Mouse (Mus musculus) stomach, embryonic 16.5 days (tissue): ENCODE measurements around the gene Naxd. TPM values are rescaled to one million over a fixed set of nuclear protein-coding genes. Genes with fewer than 3 reads are reported as not detected.

Source experiments
- ATAC-seq: fragments of 200-750 bp; cut with Nextera tagmentation; 2 replicates; pipeline ENCODE4 v1.8.0; 2017; ENCODE audit warnings: moderate number of reproducible peaks, moderate TSS enrichment; ENCODE audit not compliant: insufficient read depth, low FRiP score
- H3K27ac ChIP-seq: fragments of 300-500 bp; sonication (generic); 2 replicates; pipeline ENCODE4 v1.5.1; 2014; ENCODE audit warnings: low read length
- H3K27me3 ChIP-seq: fragments of 300-500 bp; sonication (generic); 2 replicates; pipeline ENCODE4 v1.6.1; 2014; ENCODE audit warnings: low read length, control low read depth, mixed read lengths; ENCODE audit not compliant: control insufficient read depth, insufficient read depth
- H3K36me3 ChIP-seq: fragments of 300-500 bp; sonication (generic); 2 replicates; pipeline ENCODE4 v1.6.1; 2014; ENCODE audit warnings: low read length; ENCODE audit not compliant: control insufficient read depth, insufficient read depth
- H3K4me1 ChIP-seq: fragments of 300-500 bp; sonication (generic); 2 replicates; pipeline ENCODE4 v1.6.1; 2014; ENCODE audit warnings: low read length, control low read depth, mixed read lengths; ENCODE audit not compliant: control insufficient read depth, insufficient read depth
- H3K4me2 ChIP-seq: fragments of 300-500 bp; sonication (generic); 2 replicates; pipeline ENCODE4 v1.6.1; 2014; ENCODE audit warnings: low read depth, low read length, mixed read lengths
- H3K4me3 ChIP-seq: fragments of 300-500 bp; sonication (generic); replicated peaks from 2 replicates; pipeline ENCODE4 v1.5.1; 2014; ENCODE audit warnings: mild to moderate bottlenecking, low read length
- H3K9ac ChIP-seq: fragments of 300-500 bp; sonication (generic); 2 replicates; pipeline ENCODE4 v1.6.1; 2014; ENCODE audit warnings: low read length
- H3K9me3 ChIP-seq: fragments of 300-500 bp; sonication (generic); replicated peaks from 2 replicates; pipeline ENCODE4 v1.6.1; 2016; ENCODE audit warnings: low read length, control low read depth; ENCODE audit not compliant: control insufficient read depth
- WGBS: fragments of 180-500 bp; shearing (Covaris S2); extraction: QIAGEN DNeasy Blood & Tissue Kit; methylation state at CpG from one replicate; pipeline ENCODE4 v1.1.7; 2014; 5-methylcytosine and 5-hydroxymethylcytosine counted together
- polyA plus RNA-seq: library from polyadenylated mRNA; unstranded; fragments of >200 nt; fragmentation: Nextera tagmentation; extraction: Ambion mirVana; gene quantifications from 2 replicates; pipeline ENCODE4 v1.2.1, GENCODE M21; 2015

Naxd gene
- polyA plus RNA-seq, 1 experiment from 2014 or later, result 110 TPM

DNA sequence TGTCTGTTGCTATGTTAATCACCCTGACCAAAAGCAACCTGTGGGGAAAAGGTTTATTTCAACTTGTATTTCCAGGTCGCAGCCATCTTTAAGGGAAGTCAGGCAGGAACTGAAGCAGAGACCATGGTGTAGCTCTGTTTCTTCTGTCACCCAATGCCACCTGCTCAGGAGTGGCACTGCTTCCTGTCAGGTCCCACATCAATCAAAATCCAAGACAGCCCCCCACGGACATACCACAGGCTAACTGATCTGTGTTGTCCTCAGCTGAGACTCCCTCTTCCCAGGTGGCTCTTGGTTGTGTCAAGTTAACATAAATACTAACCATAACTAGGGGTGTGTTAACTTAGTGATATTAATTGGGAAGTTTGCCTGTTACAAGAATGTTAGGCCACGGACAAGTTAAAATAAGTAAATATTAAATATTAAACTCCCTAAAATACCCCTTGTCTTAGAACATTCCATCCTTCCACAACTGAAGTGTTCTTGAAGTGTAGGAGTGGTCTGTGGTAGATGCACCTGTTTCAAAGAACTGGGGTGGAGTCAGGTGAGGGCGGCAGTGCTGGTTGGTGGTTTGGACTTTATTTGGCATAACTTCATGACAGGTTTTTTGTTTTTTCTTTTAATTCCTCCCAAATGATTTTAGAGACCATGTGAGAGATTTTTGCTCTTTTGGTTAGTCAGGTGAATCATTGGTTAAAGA lies 1.6 kb downstream of the Naxd start:
- no peaks in the 10 kb centered on the region for H3K36me3 ChIP-seq
- no peaks in the 10 kb centered on the region for H3K27me3 ChIP-seq
- H3K4me1 ChIP-seq, result peaks cover 15% of the 10 kb centered on the region
- H3K27ac ChIP-seq, result no peak overlapping the region
- peak overlapping the region; percentile 71; the same call in 1 of the 2 replicates for H3K4me2 ChIP-seq
- no peaks in the 10 kb centered on the region for H3K9me3 ChIP-seq
- no peak for ATAC-seq
- no peak overlapping the region for H3K4me3 ChIP-seq
- 78% methylated on average over 4 of the region's 4 CpGs for WGBS
- H3K9ac ChIP-seq, result no peak overlapping the region

DNA sequence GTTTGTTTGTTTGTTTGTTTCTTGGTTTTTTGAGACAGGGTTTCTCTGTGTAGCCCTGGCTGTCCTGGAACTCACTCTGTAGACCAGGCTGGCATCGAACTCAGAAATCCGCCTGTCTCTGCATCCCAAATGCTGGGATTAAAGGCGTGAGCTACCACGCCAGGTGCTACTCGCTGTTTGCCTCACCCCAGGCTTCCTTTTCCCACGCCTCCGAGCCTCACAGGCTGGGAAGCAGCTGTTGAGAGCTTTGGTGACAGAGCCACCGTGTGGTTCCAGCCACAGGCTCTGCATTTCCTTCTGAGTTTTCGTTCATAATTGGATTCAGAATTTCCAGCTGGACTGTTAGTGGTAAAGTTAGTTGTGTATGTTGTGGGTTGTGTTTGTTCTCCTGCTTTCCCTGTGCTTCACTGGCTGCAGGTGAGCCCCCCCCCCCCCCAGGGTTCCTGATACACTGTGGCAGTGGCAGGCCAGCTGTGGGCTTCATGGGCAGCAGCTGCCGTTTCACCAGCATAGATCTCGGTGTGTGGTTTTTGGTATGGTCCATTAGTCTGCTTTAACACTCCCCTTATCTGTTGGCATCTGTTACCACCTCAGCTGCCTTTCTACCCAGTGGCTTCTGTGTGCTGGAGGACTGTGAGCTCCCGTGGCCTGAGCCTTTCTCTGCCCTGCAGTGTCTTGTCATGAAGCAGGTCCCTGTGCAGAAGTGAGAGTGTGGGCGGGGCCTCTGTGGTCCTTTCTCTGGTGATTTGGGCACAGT lies 6.3 kb downstream of the Naxd start:
- H3K27me3 ChIP-seq, result no peaks in the 10 kb centered on the region
- 84% methylated on average over 13 of the region's 13 CpGs for WGBS
- no peak for ATAC-seq
- no peak overlapping the region for H3K9ac ChIP-seq
- H3K27ac ChIP-seq, result no peak overlapping the region
- peaks cover 16% of the 10 kb centered on the region for H3K36me3 ChIP-seq
- H3K4me3 ChIP-seq, result no peak overlapping the region
- no peaks in the 10 kb centered on the region for H3K9me3 ChIP-seq
- H3K4me1 ChIP-seq, result peaks cover 4% of the 10 kb centered on the region; the same call in 1 of the 2 replicates
- no peak overlapping the region for H3K4me2 ChIP-seq

DNA sequence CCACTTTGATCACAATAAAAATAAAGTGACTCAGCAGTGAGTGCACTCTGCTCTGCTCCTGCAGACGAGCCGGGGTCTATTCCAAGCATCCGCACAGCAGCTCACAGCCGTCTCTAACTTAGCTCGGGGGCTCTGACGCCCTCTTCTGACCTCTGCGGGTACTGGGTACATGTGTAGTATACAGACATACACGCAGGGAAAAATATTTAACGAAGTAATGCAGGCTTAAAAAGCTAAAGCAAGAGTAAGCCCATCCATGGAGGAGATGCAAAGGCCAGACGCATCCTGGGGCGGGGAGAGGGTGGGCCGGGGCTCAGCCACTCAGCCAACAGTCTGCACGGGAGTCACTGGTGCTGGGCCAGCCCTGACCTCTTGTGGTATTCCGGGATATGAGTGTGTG lies 8.8 kb downstream of the Naxd start:
- H3K4me3 ChIP-seq, result no peak overlapping the region
- H3K4me2 ChIP-seq, result no peak overlapping the region
- ATAC-seq, result no peak
- H3K9ac ChIP-seq, result no peak overlapping the region
- H3K4me1 ChIP-seq, result no peaks in the 10 kb centered on the region
- 83% methylated on average over 14 of the region's 14 CpGs for WGBS
- no peaks in the 10 kb centered on the region for H3K27me3 ChIP-seq
- H3K27ac ChIP-seq, result no peak overlapping the region
- no peaks in the 10 kb centered on the region for H3K9me3 ChIP-seq
- peaks cover 28% of the 10 kb centered on the region for H3K36me3 ChIP-seq

DNA sequence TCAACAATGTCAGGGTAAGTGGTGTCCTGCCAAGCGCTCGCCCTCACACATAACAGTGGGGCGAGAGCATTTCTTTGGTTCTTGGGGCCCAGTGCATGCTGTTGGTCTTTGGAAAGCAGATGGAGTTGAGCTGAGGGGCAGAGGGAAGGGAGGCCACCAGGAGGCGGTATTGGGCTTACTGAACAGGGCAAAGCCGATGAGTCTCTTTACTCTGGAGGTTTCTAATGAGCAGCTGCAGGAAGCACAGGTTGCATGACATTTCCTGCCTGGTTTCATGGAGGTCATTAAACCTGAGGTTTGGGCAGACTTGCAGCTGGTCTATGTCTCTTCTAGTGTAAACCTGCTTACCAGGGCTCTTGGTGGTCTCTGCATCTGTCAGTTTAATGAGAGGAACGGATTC lies 9.5 kb downstream of the Naxd start:
- 63% methylated on average over 6 of the region's 6 CpGs for WGBS
- Histone ChIP-seq H3K36me3 (peaks cover 29% of the 10 kb centered on the region), H3K9me3 (no peaks in the 10 kb centered on the region), H3K4me2 (no peak overlapping the region), H3K9ac (no peak overlapping the region), H3K4me3 (no peak overlapping the region), H3K4me1 (no peaks in the 10 kb centered on the region), H3K27ac (no peak overlapping the region), H3K27me3 (no peaks in the 10 kb centered on the region)
- no peak for ATAC-seq

DNA sequence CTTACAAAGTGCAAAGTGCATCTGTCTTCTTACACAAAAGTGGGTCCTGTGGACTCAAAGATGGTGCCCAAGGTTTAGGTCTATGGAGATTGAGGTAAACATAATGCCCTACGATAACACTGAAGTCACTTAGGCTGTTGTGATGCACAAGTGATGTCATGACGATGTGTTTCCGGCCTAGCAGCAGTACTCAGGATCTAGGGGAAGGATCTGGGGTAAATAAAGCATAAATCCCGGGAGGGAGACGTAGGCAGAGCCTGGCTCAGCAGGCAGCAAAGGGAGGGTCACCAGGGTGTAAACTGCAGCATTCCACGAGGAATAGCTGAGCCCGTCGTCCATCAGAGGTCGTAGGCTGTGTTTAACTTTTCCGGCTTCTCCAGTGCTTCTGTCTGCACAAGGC lies 11.6 kb downstream of the Naxd start:
- Histone ChIP-seq H3K9ac (no peak overlapping the region), H3K36me3 (peaks cover 39% of the 10 kb centered on the region), H3K4me3 (no peak overlapping the region), H3K4me2 (no peak overlapping the region), H3K27me3 (no peaks in the 10 kb centered on the region), H3K4me1 (no peaks in the 10 kb centered on the region), H3K9me3 (no peaks in the 10 kb centered on the region), H3K27ac (no peak overlapping the region)
- ATAC-seq, result no peak
- 71% methylated on average over 10 of the region's 10 CpGs for WGBS

DNA sequence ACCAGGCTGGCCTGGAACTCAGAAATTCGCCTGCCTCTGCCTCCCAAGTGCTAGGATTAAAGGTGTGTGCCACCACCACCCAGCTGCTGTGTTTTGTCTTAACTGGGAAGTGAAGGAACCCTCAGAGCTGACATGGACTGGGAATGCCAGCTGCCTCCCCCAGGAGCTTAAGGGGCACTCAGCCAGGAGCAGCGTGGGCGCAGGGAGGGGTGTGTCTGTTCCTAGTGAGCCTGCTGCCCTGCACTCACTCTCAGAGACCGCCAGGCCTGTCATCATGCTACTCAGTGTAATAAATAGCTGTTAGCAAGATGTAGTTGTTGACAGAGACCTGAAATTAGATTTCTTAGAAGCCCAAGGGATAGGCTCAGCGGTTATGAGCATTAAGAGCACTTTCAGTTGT lies 13.7 kb downstream of the Naxd start:
- Histone ChIP-seq H3K27me3 (no peaks in the 10 kb centered on the region), H3K36me3 (peaks cover 30% of the 10 kb centered on the region), H3K4me2 (no peak overlapping the region), H3K4me1 (no peaks in the 10 kb centered on the region), H3K4me3 (no peak overlapping the region), H3K9me3 (no peaks in the 10 kb centered on the region), H3K27ac (no peak overlapping the region), H3K9ac (no peak overlapping the region)
- no peak for ATAC-seq
- WGBS, result 90% methylated on average over 5 of the region's 5 CpGs

DNA sequence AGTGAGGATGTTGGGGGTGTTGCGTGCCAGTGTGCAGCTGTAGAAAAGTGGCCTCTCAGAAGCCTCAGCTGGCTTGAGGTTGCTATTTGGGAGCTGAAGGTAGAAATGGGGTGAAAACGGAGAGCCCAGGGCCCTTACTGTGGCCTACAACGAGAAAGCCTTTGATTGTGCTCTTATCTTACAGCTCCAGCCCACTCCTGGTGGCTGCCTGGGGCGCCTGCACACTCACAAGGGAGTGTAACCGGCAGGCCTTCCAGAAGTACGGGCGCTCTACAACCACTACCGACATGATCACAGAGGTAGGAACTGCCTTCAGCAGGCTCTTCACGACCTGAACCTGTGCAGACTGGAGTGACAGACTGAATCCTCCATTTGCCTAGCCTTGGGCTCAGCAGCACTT lies 15.4 kb downstream of the Naxd start:
- Histone ChIP-seq H3K36me3 (peaks cover 29% of the 10 kb centered on the region), H3K9ac (no peak overlapping the region), H3K27me3 (no peaks in the 10 kb centered on the region), H3K4me3 (no peak overlapping the region), H3K4me2 (no peak overlapping the region), H3K9me3 (no peaks in the 10 kb centered on the region), H3K4me1 (no peaks in the 10 kb centered on the region), H3K27ac (no peak overlapping the region)
- 86% methylated on average over 9 of the region's 9 CpGs for WGBS
- no peak for ATAC-seq

DNA sequence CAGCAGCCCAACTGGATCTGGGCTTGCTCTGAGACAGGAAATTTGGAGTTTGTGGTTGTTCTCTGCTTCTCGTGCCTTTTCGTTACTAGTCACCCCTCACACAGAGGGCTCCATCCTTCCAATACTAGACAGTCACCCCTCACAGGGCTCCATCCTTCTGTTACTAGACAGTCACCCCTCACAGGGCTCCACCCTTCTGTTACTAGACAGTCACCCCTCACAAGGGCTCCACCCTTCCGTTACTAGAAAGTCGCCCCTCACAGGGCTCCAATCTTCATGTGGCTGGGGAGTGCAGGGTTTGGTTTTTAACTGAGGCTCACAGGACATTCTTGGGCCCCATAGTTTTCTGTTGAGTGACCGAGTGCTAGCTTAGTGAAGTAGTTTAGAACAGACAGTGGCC lies 15.9 kb downstream of the Naxd start:
- H3K9ac ChIP-seq, result no peak overlapping the region
- H3K4me2 ChIP-seq, result no peak overlapping the region
- H3K27ac ChIP-seq, result no peak overlapping the region
- 86% methylated on average over 5 of the region's 5 CpGs for WGBS
- no peak for ATAC-seq
- no peak overlapping the region for H3K4me3 ChIP-seq
- no peaks in the 10 kb centered on the region for H3K27me3 ChIP-seq
- H3K9me3 ChIP-seq, result no peaks in the 10 kb centered on the region
- H3K36me3 ChIP-seq, result peaks cover 28% of the 10 kb centered on the region
- H3K4me1 ChIP-seq, result no peaks in the 10 kb centered on the region

DNA sequence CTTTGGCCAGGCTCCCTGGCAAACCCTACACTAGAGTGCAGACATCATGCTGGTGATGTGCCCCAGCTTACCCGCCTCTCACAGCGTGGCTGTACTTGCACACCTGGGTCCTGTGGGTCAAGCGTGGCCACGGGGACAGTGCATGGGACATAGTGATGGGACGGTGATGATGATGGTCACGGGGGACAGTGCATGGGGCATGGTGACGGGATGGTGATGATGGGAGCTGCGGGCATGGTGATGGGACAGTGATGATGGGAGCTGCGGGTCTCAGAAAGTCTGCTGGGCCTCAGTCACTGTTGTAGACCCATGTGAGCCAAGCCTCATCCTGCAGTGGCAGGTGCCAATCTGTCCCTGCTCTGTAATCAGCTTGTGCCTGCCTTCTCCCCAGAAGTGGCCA lies 19.0 kb downstream of the Naxd start:
- no peak overlapping the region for H3K9ac ChIP-seq
- no peak overlapping the region for H3K27ac ChIP-seq
- H3K9me3 ChIP-seq, result no peaks in the 10 kb centered on the region
- H3K4me2 ChIP-seq, result no peak overlapping the region
- H3K4me1 ChIP-seq, result no peaks in the 10 kb centered on the region
- peaks cover 19% of the 10 kb centered on the region; the same call in 1 of the 2 replicates for H3K36me3 ChIP-seq
- 94% methylated on average over 9 of the region's 9 CpGs for WGBS
- H3K4me3 ChIP-seq, result no peak overlapping the region
- ATAC-seq, result no peak
- H3K27me3 ChIP-seq, result no peaks in the 10 kb centered on the region
